Mouse (Mus musculus) myocyte (in vitro differentiated cells): ENCODE measurements around the gene Myo18a.

Source experiments
- CEBPB ChIP-seq: IDR thresholded peaks from 2 replicates; pipeline ENCODE4 v1.6.1; 2011; ENCODE audit warnings: mild to moderate bottlenecking, moderate library complexity; ENCODE audit not compliant: poor library complexity, insufficient read depth, severe bottlenecking
- E2F4 ChIP-seq: IDR thresholded peaks from one replicate; pipeline ENCODE4 v1.6.1; 2011; ENCODE audit warnings: mild to moderate bottlenecking, control low read depth, moderate library complexity; ENCODE audit not compliant: insufficient read depth
- MAX ChIP-seq: IDR thresholded peaks from one replicate; pipeline ENCODE4 v1.6.1; 2011; ENCODE audit warnings: low read depth, mild to moderate bottlenecking, control low read depth
- MYOD1 ChIP-seq, 3 experiments: IDR thresholded peaks; one replicate each; pipeline ENCODE4 v1.6.1; 2011; ENCODE audit warnings: control low read depth in 2 of 3, low read depth in 2 of 3, mild to moderate bottlenecking in 2 of 3, moderate library complexity in 1 of 3; ENCODE audit not compliant: insufficient read length in 2 of 3, control insufficient read depth in 1 of 3
- MYOG ChIP-seq, 3 experiments: IDR thresholded peaks; one replicate each; pipeline ENCODE4 v1.6.1; 2011; ENCODE audit warnings: control low read depth in 2 of 3, low read depth in 2 of 3, mild to moderate bottlenecking in 2 of 3; ENCODE audit not compliant: insufficient read length in 2 of 3, control insufficient read depth in 1 of 3, insufficient read depth in 1 of 3
- POLR2A ChIP-seq: IDR thresholded peaks from one replicate; pipeline ENCODE4 v1.6.1; 2011; ENCODE audit warnings: low read depth, mild to moderate bottlenecking, control low read depth, moderate library complexity; ENCODE audit not compliant: insufficient read length
- POLR2AphosphoS2 ChIP-seq: IDR thresholded peaks from one replicate; pipeline ENCODE4 v1.6.1; 2011; ENCODE audit warnings: low read depth, control low read depth; ENCODE audit not compliant: insufficient read length
- REST ChIP-seq: IDR thresholded peaks from one replicate; pipeline ENCODE4 v1.6.1; 2011; ENCODE audit warnings: mild to moderate bottlenecking, control low read depth, moderate library complexity; ENCODE audit not compliant: insufficient read depth, insufficient read length
- SRF ChIP-seq: IDR thresholded peaks from one replicate; pipeline ENCODE4 v1.6.1; 2011; ENCODE audit warnings: low read depth; ENCODE audit not compliant: control insufficient read depth, insufficient read length
- TCF12 ChIP-seq: IDR thresholded peaks from one replicate; pipeline ENCODE4 v1.6.1; 2011; ENCODE audit warnings: mild to moderate bottlenecking, control low read depth; ENCODE audit not compliant: poor library complexity, insufficient read depth, severe bottlenecking
- TCF3 ChIP-seq: IDR thresholded peaks from one replicate; pipeline ENCODE4 v1.6.1; 2011; ENCODE audit warnings: low read depth, control low read depth; ENCODE audit not compliant: insufficient read length
- USF1 ChIP-seq: IDR thresholded peaks from one replicate; pipeline ENCODE4 v1.6.1; 2011; ENCODE audit warnings: low read depth, mild to moderate bottlenecking, control low read depth, moderate library complexity

- no peak for TF ChIP-seq POLR2A
- TF ChIP-seq CEBPB: no peak
- no peak for TF ChIP-seq SRF
- TF ChIP-seq MAX: no peak
- no peak for TF ChIP-seq USF1
- no peak for TF ChIP-seq TCF12
- no peak for TF ChIP-seq E2F4
- TF ChIP-seq REST: no peak
- TF ChIP-seq POLR2AphosphoS2: no peak
- no peak for TF ChIP-seq MYOD1 (IDR thresholded peaks at IDR 0.05; ENCODE audit: control insufficient read depth in 1 of 3, insufficient read length in 2 of 3, low read depth in 2 of 3)
- no peak for TF ChIP-seq TCF3
- TF ChIP-seq MYOG (IDR thresholded peaks at IDR 0.05; ENCODE audit: control insufficient read depth in 1 of 3, insufficient read depth in 1 of 3, insufficient read length in 2 of 3, low read depth in 2 of 3): no peak
These were observed 80.8 kb downstream of the Myo18a start for GRCm38 (mm10) chr11:77843906-77844200.
